Mouse (Mus musculus) midbrain, embryonic 10.5 days (tissue): ENCODE results near the gene Oprd1. TPM values are rescaled to one million over a fixed set of nuclear protein-coding genes. Genes with fewer than 3 reads are reported as not detected.

Experiments used
- polyA plus RNA-seq: library from polyadenylated mRNA; unstranded; fragments of >200 nt; fragmentation: Nextera tagmentation; extraction: Ambion mirVana; gene quantifications from 2 replicates; pipeline ENCODE4 v1.2.1, GENCODE M21; 2016

Oprd1 gene
- polyA plus RNA-seq, 1 experiment from 2014 or later: 0.07 TPM

Other genes with a start within 250 kb of the Oprd1 start
- 0.39 and 0.49 TPM in 2 replicates for gene Tmem200b, start 222.7 kb downstream of the Oprd1 start, polyA plus RNA-seq
- not detected in 2 replicates for gene Gm10300, start 69.8 kb downstream of the Oprd1 start, polyA plus RNA-seq
- gene Epb41, start 69.2 kb downstream of the Oprd1 start, polyA plus RNA-seq: 123 and 167 TPM in 2 replicates
- gene Ythdf2, start 67.8 kb upstream of the Oprd1 start, polyA plus RNA-seq: 148 and 150 TPM in 2 replicates
- gene Gmeb1, start 117.1 kb upstream of the Oprd1 start, polyA plus RNA-seq: 45.9 and 49.3 TPM in 2 replicates
- gene Taf12, start 129.9 kb upstream of the Oprd1 start, polyA plus RNA-seq: 70.1 and 73.0 TPM in 2 replicates
- gene Rab42, start 158.9 kb upstream of the Oprd1 start, polyA plus RNA-seq: 0.79 and 0.85 TPM in 2 replicates
- 83.5 and 87.8 TPM in 2 replicates for gene Trnau1ap, start 185.1 kb upstream of the Oprd1 start, polyA plus RNA-seq
- 144 and 164 TPM in 2 replicates for gene Rcc1, start 209.1 kb upstream of the Oprd1 start, polyA plus RNA-seq